Mouse (Mus musculus): ENCODE measurements around the gene Prss22.

GRCm38 (mm10) chr17:23965805-23966425, 32.0 kb downstream of the Prss22 start:
- TF ChIP-seq CTCF (IDR thresholded peaks at IDR 0.05; ENCODE audit: low read depth), result no peak
- TF ChIP-seq EP300 (optimal IDR thresholded peaks at IDR 0.05), result no peak

Measured in stomach, postnatal 0 days (tissue).